Mouse (Mus musculus) erythroid progenitor cell, adult 5-6 weeks (primary cell): ENCODE results near the gene Als2cr12. TPM values are rescaled to one million over a fixed set of nuclear protein-coding genes. Genes with fewer than 3 reads are reported as not detected.
"Not testable (repeated sequence)": the region's sequence is repeated elsewhere in the genome, so short reads cannot be mapped to it uniquely, and the experiment has no call there.

Experiments used
- ATAC-seq: replicated peaks from 2 replicates; pipeline ENCODE4 v1.8.0; 2016; ENCODE audit warnings: moderate number of reproducible peaks, mild to moderate bottlenecking, moderate TSS enrichment, inconsistent platforms; ENCODE audit not compliant: poor library complexity, low FRiP score, severe bottlenecking
- total RNA-seq, 2 experiments: library from RNA; stranded (forward) in 1 of 2; stranded (reverse) in 1 of 2; fragments of 150-400 nt in 1 of 2; fragments of 186-747, 209-891 nt in 1 of 2; gene quantifications; 2 replicates each; pipeline versions ENCODE4 v1.2.3 to v1.2.4; 2015 to 2017; ENCODE audit warnings: low replicate concordance in 2 of 2

The Als2cr12 gene
- total RNA-seq, 2 experiments from 2014 or later, result not detected

DNA sequence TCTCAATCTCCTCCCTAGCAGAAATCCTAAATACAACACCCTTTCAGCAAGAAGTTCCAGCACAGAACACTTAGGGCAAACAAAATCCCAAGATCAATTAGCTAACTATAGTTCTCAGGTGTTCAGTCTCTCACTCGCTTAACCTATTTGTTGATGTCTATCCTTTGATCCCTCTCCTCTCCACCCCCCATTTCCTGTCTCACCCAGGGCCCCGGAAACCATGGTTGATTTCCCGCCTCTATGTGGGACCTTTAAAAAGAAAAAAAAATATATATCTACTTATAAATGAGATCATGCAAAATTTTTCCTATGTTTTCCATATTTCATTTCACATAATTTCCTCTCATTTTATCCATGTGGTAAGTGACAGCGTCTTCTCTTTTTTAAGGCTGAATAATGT is 25.2 kb upstream of the Als2cr12 start:
- no peak for ATAC-seq

DNA sequence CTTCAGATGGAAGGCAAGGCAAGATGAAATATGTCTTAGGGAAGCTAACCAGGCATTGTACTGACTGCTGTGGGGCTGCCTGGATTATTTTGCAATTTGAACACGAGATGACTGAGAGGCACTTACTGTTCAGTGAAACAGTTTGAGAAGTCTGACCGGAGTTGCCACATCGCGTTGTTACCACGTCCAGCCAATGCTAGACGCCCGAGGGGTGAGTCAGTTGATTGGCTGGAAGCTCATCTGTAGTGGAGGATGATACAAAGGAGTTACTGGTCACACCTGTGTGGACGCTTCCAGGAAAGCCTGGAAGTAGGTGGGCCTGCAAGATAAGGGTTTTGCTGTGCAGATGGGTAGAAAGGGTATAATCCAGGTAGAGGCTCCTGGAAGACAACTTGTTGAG is 24.3 kb upstream of the Als2cr12 start:
- ATAC-seq, result no peak

DNA sequence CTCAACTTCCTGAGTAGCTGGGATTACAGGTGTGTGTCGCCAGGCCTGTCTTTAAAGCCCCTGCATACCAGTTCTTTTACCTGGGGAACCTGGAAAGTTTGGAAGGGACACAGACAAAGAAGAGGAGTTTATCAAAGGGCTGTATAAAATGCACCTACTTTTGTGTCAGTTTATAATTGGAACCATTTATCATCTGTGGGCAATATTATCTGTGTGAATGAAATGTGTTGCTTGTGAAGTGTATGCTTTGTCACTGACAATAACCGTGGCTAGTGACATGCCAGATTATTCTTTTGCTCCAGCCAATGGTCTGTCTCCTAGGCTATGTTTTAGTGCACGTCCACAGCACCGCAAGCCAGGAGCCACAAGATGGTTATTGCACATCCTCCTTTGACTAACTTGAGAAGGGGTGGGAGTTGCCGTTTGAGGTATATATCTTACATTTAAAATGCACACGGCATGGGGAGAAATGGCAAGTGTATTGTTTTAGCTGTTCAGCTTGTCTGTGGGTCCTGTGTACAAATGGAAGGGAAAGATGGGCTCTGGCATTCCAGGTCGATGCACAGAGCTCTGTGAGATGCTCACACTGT is 23.7 kb upstream of the Als2cr12 start:
- no peak for ATAC-seq

DNA sequence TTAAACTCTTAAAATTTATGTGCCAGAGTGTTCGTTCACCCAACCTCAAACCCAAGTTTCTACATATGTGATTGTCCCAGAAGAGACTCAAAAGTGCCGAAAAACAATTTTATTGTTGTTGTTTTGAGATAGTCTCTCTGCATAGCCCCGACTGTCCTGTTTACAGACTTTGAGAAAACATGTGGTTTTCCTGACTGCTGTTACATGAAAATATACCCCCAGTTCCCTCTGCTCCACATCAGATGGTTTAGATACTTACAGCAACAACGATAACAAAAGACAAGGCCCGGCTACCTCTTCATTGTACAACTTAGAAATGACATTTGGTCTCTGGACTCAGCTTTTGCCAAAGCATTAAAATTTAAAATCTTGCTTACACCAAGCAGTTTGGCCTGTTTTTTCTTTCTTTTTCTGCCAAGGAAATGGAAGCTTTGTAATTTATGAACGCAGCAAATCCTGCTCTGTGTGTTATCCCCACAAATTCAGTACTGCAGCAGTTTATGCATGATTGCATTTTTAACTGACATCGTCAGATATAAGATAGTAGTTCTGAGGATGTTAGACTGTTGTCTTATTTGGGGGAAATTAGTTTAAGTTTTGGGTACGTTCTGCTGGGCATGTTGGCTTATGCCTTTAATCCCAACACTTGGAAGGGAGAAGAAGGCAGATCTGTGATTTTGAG is 21.9 kb upstream of the Als2cr12 start:
- ATAC-seq, result no peak

DNA sequence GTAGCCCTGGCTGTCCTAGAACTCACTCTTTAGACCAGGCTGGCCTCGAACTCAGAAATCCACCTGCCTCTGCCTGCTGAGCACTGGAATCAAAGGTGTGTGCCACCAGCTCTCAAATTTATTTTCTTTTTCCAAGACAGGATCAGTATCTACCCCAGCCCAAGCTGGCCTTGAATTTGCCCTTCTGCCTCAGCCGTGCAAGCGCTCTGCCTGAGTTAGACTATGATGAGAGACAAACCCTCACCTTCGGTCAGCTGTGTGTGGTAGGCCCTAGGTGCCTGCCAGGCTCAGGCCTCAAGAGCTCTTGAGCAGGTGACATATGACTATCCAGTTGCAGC is 21.1 kb upstream of the Als2cr12 start:
- ATAC-seq, result no peak

DNA sequence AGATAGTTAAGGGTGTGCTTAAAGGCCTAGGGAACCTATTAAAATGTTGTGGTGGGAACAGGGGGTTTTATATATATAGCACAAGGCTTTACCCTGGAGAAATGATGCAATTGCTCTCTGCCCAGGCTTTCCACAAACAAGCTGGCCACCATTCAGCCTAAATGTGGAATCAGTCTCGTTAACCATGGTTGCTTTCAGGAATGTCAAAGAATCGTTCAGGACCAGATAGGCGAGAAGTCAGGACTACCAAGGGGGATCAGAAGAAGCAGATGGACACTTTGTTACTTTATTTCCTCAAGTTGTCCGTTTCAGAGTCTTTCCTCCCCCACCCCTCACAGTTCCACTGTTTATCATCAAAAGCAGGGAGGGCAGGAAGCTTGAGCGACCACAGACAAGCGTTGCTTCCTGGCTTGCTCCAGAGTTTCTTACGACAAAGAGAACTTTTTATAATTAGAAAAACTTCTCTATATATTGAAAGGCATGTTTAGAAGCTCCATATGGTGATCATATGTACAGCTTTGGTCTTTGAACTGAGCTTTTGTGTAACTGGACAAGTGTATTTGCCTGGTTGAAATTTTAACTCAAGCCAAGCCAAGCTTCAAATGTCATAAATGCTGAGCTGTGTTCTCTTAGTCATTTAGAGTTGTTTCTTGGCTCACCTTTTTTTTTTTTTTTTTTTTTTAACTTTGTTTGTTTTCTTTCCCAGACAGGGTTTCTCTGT is 20.5 kb upstream of the Als2cr12 start:
- ATAC-seq, result no peak

DNA sequence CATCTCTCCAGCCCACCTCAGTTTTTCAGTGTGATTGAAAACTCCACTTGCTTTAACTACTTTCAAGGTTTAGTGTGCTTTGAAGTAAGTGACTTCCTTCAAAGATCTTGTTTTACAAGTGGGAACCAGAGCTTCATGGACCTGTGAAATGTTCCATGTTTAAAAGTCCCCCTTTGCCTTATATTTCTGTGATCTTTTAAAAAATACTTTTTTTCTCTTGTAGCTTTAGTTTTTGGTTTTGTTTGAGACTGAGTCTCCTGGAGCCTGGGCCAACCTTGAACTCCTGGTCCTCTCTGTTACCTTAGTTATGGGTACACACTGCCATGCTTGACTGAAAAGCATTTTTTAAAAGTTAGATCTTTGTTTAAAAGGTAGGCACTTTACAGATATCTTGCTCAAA is 19.7 kb upstream of the Als2cr12 start:
- no peak for ATAC-seq

DNA sequence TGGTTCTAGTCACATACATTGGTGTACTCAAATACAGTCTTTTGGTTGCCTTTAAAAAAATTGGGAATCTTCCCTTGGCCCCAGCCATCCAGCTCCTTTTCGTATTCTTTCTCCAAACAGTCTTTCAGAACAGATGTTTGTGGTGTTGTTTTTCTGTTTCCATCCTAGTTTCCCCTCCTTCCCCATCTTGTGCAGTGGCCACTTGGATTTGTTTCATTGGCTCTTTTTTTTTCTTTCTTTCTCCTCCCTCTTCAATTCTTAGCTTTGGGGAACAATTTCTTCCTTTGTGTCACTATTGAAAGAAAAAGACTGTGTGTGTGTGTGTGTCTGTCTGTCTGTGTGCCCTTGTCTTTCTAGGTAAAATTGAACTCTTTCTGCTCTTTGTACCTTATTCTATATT is 18.6 kb upstream of the Als2cr12 start:
- ATAC-seq, result no peak

DNA sequence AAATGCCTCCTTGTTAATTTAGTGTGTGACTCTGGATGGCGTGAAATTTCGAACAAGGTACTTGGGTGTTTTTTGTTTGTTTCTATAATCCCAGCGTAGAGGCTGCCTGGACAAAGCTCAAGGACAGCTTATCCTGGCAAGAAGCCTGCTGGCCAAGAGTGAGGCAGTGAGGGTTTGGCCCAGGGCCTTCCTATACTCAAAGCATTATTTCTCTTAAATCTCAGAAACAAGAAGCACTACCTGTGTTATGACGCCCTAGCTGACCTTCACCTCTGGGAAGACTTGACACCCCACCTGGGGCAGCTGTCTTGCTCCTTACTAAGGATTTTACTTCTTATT is 18.1 kb upstream of the Als2cr12 start:
- no peak for ATAC-seq

DNA sequence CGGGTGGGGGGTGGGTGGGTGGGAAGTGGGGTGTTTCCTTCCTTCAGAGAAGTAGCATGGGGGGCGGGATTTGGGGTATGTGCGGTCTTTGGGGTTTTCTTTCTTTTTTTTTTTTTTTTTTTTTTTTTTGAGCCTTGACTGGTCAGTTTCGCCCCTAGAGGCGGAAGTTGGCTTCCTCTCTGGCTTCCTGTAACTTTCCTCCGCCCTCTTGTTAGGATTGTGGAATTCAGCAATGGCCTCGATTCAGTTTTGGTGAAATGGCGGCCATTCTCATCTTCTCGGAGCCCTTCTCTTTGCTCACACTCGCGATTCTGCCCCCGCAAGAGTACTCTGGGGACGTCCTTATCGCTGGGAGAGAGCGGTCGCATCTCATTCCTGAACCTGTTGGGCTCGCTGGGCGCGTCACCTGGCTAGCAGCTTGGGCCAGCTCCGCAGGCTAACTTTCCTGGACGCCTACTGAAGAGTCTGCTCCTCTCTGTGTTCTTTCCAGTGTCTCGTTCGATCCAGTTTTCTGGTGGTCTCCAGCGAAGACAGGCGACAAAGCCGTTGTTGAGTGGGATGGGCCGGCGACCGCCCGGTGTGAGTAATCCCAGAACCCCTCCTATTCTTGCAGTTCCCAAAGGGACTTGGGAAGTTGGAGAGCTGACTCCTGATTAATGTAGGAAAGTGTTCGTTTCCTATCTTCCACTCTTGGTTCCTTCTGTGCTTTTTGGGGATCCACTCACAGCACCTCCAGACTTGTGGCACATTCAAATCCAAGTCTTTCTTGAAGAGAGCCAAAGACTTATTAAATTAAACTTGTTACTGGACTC is 17.5 kb upstream of the Als2cr12 start:
- peak; percentile 51 for ATAC-seq

DNA sequence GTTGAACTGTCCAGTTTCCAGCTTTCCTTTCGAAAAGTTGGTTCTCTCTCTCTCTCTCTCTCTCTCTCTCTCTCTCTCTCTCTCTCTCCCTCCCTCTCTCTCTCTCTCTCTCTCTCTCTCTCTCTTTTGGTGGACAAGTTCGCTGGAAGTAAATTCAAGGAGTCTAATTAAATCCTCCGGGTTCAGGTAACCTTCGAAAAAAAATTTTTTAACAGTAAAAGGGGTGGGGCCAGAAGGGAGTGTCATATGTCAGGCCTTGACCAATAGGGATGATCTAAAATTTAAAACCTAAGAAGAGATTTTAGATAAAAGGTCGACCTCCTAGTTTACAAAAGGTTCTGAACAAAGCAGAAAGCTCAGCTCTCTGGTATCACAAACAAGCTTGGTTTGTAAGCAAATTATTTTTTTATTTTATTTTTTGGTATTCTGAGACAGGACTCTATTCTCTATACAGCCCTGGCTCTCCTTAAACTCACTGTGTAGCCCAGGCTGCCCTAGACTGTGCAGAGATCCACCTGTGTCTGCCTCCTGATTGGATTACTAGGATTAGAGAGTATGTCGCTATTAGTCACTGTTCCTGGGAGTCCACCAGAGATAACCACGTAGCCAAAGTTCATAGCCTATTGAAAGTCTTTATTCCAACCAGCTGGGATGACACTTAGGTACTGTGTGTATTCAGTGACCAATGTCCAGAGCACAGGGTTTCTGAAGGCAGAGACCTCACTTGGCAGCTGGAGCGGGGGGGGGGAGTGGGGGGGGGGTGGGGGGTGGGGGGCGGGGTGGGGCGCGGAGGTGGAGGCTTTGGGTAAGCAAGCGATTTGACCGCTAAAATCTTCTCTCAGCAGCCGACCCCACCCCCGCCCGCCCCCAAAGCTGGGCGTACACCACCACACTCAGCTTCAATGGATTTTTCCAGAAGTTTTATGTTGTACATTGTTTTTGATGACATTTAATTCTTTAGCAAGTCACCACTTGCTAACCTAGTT is 16.6 kb upstream of the Als2cr12 start:
- peak; percentile 78 for ATAC-seq

DNA sequence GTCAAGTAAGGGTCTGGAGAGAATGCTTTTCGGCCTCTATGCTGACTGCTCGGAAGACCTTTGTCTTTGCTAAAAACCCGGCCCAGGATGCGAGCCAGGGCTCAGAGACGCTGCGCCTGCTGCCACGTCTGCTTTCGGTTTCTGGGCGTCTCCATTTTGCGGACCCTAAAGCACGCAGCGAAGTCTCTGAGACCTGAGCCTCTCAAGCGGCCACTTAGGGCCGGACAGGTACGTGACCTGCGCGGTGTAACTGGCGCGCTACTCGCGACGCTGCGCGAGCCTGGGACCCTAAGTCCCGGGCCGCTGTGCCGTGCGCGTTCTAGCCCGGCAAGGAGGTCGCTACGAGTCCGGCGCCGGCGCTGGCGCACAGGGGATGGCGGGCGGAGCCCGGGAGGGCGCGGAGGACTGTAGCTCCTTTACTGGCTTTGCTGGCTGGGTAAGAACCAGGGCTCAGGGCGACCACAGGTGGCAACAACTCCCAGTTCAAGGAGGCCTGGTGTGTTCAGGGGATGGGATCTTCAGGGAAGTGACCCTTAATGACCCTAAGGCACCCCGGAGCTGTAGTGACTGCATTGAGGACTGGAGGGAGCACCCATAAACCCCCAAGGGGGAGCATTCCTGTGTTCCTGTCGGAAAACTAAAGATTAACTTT is 15.7 kb upstream of the Als2cr12 start, which contains the start of gene Cflar:
TSS of gene Cflar (plus strand) at position 144 of the 652 bp plus-strand sequence.
- ATAC-seq, result peak; percentile 76

DNA sequence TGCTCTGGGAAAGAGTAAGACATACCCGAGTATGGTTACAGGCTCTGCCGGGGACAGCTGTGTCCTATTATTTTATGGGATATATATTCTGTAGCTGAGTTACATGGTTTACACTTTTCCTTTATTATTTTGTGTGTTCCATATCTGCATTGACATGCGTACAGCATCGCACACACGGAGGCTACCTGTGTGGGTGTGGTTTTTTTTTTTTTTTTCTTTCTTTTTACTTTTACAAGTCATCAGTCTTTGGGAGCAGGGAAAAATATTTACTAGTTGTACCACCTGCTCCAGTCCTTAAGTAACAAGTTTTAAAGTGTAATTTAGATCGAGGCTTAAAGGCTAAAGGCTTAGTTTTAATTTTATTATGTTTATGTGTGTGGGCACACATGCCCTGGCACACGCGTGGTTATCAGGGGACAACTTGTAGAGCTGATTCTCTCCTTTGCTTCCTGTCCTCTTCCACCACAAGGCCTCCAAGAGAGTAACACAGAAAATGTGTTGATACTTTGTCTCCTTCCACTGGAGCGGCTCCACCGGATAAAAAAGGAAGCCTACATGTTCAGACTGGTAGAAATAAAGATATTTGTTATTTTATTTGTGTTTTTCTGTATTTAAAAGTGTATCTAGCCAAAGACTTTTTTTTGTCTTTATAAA is 15.0 kb upstream of the Als2cr12 start:
- peak; percentile 47 for ATAC-seq

DNA sequence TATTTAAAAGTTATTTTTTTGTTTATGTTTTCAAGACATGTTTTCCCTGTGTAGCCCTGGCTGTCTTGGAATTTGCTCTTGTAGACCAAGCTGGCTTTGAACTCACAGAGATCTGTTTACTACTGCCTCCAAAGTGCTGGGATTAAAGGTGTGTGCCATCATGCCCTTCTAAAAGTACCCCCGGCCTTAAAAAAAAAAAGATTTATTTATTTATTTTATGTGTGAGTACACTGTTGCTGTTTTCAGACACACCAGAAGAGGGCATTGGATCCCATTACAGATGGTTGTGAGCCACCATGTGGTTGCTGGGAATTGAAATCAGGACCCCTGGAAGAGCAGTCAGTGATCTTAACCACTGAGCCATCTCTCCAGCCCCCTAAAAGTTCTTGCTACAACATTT is 14.3 kb upstream of the Als2cr12 start:
- ATAC-seq, result not testable (repeated sequence)

DNA sequence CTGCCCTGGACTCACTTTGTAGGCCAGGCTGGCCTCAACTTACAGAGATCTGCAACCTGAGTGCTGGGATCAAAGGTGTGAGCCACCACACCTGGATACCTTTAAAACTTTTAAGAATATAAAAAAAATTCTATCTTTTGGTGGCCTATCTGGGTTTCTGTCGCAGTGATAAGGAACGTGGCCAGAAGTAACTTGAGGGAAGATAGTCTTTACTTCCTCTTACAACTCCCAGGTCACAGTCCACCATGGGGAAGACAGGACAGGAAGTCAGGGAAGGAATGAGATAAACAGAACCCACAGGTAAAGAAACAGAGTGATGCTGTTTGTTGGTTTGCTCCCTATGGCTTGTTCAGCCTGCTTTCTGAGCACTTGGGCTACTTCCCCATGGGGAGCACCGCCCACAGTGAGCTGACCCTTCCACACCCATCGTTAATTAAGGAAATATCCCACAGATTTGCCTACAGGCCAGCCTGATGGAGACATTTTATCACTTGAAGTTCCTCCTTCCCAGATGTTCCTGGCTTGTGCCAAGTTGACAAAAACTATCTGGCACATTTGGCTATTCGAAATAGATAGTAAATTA is 4.9 kb upstream of the Als2cr12 start:
- not testable (repeated sequence) for ATAC-seq

DNA sequence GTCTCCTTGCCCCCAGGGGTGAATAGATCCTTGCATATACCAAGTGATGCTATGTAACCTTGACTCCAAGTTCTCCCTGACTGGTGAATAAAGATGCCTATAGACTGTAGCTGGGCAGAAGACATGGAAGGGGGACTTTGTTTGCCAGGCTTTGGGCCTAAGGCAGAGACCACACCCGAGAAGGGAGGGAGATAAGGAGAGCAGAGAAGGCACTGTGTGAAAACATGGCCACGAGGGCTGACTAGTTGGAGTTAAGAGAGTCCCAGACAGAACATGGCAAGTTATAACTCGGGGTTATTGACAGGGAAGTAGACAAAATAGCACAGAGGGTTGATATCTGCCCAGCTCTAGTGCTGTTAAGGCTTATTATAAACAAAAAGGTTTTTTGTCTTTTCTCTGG is 4.2 kb upstream of the Als2cr12 start:
- ATAC-seq, result no peak

DNA sequence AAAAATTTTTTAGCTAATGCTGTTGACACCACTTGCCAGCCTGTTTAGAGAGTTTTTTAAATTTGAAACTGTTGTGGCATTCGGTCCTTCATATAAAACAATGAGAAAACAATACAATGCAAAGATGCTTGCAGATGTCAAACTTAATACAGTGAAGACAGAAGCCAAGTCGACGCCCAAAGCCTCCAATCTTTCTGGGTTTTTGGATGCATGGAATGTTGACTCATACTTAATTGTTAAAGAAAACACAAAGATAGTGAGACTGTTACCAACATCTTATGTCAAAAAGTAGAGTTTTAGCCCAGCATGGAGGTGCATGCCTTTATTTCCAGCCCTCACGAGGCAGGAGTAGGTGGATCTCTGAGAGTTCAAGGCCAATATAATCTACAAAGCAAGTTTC is 3.0 kb upstream of the Als2cr12 start:
- ATAC-seq, result no peak

DNA sequence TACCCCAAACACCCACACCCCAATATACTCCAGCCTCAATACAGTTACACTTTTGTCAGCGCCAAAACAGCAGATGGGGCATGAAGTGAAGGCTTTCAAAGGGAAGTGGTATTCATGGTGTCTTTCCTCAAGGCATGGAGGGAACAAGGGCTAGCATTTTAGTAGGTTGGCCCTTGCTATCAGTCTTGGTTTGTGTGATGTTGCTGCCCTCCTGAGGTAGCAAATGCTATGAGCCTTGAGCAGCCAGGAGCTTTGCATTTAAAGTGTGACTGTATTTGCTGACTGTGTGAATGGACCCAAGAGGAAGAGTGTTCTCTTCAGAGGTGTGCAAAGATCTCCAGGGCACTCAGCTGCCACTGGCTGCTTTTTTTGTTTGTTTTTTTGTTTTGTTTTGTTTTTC is 1.8 kb upstream of the Als2cr12 start:
- not testable (repeated sequence) for ATAC-seq
